Mouse (Mus musculus): ENCODE results near the gene Wfikkn2. TPM values are rescaled to one million over a fixed set of nuclear protein-coding genes. Genes with fewer than 3 reads are reported as not detected.

Wfikkn2 gene
- polyA plus RNA-seq, 1 experiment from 2014 or later, result not detected

GRCm38 (mm10) chr11:94243422-94244180, 2.2 kb downstream of the Wfikkn2 start:
- Histone ChIP-seq H3K79me2 (ENCODE audit: inconsistent target) (no peaks in the 10 kb centered on the region), H3K27ac (no peak overlapping the region), H3K36me3 (ENCODE audit: inconsistent target) (no peaks in the 10 kb centered on the region), H3K4me3 (ENCODE audit: inconsistent target) (no peak overlapping the region)
- 60% methylated on average over 15 of the region's 15 CpGs for WGBS (ENCODE audit: missing documents)

DNA sequence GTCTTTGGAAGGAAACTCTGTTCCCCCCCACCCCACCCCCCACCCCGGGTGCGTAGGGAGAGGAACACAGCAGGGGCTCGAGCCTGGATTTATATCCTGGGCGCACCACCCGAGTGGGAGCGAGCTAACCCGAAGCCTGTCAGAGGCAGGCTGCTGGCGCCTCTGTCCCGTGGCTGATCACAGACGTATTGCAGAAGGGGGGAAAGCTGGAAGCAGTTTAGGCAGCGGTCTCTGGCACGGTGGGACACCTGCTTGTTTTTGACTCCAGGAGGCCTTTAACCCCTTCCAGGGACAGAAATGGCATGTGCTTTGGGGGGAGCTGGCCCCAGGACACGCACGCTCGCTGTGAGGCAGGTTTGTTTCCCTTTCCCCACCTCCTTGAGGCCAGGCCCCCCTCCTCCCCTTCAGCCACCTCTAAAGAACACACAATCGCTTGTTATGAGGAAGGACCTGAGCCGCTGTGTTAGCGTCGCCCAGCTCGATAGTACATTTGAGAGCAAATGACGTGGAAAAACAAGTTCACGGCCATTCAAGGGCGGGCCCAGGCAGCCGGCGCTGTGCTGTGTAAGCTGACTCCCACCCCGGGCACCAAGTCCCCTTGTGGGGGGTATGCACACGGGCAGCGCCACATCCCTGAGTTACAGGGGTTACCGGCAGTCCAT, 2.9 kb downstream of the Wfikkn2 start:
- no peaks in the 10 kb centered on the region for H3K79me2 ChIP-seq (ENCODE audit: inconsistent target)
- H3K27ac ChIP-seq, result no peak overlapping the region
- no peak overlapping the region for H3K4me3 ChIP-seq (ENCODE audit: inconsistent target)
- H3K36me3 ChIP-seq (ENCODE audit: inconsistent target), result no peaks in the 10 kb centered on the region
- WGBS (ENCODE audit: missing documents), result 27% methylated on average over 28 of the region's 29 CpGs

DNA sequence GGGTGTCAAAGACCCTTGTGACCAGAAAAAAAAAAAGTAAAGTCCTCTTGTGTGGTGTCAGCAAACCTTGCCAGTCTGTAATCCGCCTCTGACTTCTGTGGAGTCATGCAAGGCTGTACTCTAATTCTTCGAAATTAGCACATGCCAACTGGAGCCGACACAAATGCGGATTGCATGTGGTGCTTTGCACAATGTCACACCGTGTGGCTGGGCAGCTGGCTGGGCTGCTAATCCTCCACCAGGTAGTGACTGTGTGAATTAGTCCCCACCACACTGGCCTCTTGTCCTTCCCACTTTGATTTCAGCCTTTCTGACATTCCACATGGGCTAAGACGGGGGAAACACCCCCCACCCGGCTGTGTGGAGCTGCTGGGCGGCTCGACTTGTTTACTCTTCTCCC, 6.1 kb downstream of the Wfikkn2 start:
- WGBS (ENCODE audit: missing documents), result 89% methylated on average over 9 of the region's 9 CpGs
- Histone ChIP-seq H3K4me3 (ENCODE audit: inconsistent target) (no peak overlapping the region), H3K36me3 (ENCODE audit: inconsistent target) (no peaks in the 10 kb centered on the region), H3K79me2 (ENCODE audit: inconsistent target) (no peaks in the 10 kb centered on the region), H3K27ac (no peak overlapping the region)

DNA sequence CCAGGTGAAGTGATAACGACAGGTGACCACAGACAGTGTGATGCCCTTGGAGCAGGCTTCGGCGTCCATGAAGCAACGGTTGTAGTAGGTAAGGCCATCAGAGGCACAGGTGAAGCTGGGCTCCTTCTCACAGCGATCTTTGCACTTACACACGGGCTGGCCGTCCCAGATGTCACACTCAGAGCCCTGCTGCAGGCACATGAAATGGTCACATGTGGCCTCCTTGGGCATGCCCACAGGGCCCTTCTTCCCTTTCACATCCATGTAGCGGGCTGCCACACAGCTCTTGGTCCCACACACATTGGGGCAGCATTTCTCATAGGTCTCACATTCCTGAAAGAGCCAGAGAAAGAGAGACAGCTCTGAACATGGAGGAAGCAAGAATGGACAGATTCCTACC, 7.0 kb downstream of the Wfikkn2 start:
- no peaks in the 10 kb centered on the region for H3K79me2 ChIP-seq (ENCODE audit: inconsistent target)
- no peaks in the 10 kb centered on the region for H3K36me3 ChIP-seq (ENCODE audit: inconsistent target)
- no peak overlapping the region for H3K4me3 ChIP-seq (ENCODE audit: inconsistent target)
- H3K27ac ChIP-seq, result no peak overlapping the region
- WGBS (ENCODE audit: missing documents), result 90% methylated on average over 8 of the region's 8 CpGs

DNA sequence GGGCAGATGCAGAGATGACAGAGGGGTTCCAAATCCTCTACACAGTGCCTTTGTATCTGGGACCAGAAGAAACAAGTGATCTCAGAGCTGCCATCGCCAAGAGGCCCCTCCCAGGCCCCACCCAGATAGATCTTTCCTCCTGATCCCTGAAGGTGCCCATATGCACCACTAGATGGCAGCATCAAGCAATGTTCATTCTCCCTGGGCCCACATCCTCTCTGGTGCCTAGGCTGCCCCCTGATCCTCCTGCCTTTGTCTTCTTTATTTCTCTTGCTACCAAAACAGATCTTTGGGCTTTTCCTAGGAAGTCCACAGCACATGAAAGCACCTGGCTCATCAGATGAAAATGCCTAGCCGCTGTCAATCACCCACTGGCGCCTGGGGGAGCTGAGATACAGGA, 9.7 kb downstream of the Wfikkn2 start:
- Histone ChIP-seq H3K4me3 (ENCODE audit: inconsistent target) (no peak overlapping the region), H3K36me3 (ENCODE audit: inconsistent target) (no peaks in the 10 kb centered on the region), H3K27ac (no peak overlapping the region), H3K79me2 (ENCODE audit: inconsistent target) (no peaks in the 10 kb centered on the region)
- WGBS (ENCODE audit: missing documents), result 69% methylated on average over 2 of the region's 3 CpGs

GRCm38 (mm10) chr11:94234857-94235256, 10.9 kb downstream of the Wfikkn2 start:
- H3K27ac ChIP-seq, result no peak overlapping the region
- H3K36me3 ChIP-seq (ENCODE audit: inconsistent target), result no peaks in the 10 kb centered on the region
- no peak overlapping the region for H3K4me3 ChIP-seq (ENCODE audit: inconsistent target)
- no peaks in the 10 kb centered on the region for H3K79me2 ChIP-seq (ENCODE audit: inconsistent target)
- 93% methylated on average over 8 of the region's 8 CpGs for WGBS (ENCODE audit: missing documents)

DNA sequence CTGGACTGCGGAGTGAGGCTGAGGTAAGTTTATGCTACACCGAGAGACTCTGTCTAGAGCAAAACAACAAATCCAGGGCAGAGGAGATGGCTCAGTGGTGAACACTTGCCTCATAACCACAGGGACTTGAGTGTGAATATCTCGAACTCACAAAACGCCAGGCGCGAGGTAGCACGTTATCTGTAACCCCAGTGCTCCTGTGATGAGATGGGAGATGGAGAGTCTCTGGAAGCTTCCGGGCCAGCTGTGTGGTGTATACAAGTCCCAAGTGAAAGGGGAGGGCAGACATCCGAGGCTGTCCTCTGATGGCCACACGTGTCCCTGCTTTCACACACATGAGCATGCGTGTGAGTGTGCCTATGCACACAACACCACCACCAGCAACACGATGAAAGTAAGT, 11.4 kb downstream of the Wfikkn2 start:
- Histone ChIP-seq H3K79me2 (ENCODE audit: inconsistent target) (no peaks in the 10 kb centered on the region), H3K27ac (no peak overlapping the region), H3K4me3 (ENCODE audit: inconsistent target) (no peak overlapping the region), H3K36me3 (ENCODE audit: inconsistent target) (no peaks in the 10 kb centered on the region)
- 88% methylated on average over 12 of the region's 12 CpGs for WGBS (ENCODE audit: missing documents)

GRCm38 (mm10) chr11:94233405-94233804, 12.4 kb downstream of the Wfikkn2 start:
- Histone ChIP-seq H3K79me2 (ENCODE audit: inconsistent target) (no peaks in the 10 kb centered on the region), H3K27ac (no peak overlapping the region), H3K36me3 (ENCODE audit: inconsistent target) (no peaks in the 10 kb centered on the region), H3K4me3 (ENCODE audit: inconsistent target) (no peak overlapping the region)
- WGBS (ENCODE audit: missing documents), result 89% methylated on average over 6 of the region's 6 CpGs

GRCm38 (mm10) chr11:94231821-94232552, 13.8 kb downstream of the Wfikkn2 start:
- Histone ChIP-seq H3K4me3 (ENCODE audit: inconsistent target) (no peak overlapping the region), H3K27ac (no peak overlapping the region), H3K36me3 (ENCODE audit: inconsistent target) (no peaks in the 10 kb centered on the region), H3K79me2 (ENCODE audit: inconsistent target) (no peaks in the 10 kb centered on the region)
- 87% methylated on average over 17 of the region's 19 CpGs for WGBS (ENCODE audit: missing documents)

- 92% methylated on average over 7 of the region's 8 CpGs for WGBS (ENCODE audit: missing documents)
- H3K79me2 ChIP-seq (ENCODE audit: inconsistent target), result no peaks in the 10 kb centered on the region
- H3K27ac ChIP-seq, result no peak overlapping the region
- H3K36me3 ChIP-seq (ENCODE audit: inconsistent target), result no peaks in the 10 kb centered on the region
- H3K4me3 ChIP-seq (ENCODE audit: inconsistent target), result no peak overlapping the region
Observed at GRCm38 (mm10) chr11:94230244-94230643, 15.6 kb downstream of the Wfikkn2 start.

DNA sequence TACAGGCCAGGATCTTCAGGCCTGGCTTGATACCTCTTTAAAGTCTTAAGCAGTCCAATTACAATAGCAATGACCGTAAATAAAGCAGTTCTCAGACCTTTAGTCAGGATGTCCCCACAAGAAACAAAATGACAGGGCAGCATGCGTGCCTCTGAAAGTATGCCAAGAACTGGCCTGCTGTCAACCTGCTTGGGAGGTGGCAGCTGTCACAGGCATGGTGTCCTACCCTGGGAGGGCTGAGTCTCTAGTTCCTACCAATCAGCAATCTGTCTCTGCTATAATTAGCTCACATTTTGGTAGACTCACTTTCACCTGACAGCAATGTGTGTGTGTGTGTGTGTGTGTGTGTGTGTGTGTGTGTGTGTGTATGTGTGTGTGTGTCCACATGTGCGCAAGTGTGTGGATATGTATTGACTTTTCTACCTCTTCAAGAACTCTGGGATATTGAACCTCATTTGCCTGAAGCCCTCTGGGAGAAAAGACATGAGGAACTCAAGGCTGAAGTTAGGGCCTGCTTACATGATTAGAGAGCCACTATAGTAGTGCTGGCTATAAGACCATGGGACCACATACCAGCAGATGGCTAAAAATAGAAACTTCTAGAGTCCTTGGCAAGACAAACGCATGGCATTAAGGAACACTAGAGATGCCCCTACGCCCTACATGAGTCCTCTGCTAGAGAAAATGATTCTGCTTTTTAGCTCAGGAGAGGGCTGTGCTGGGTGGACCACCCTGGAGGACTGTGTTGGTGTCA, 16.4 kb downstream of the Wfikkn2 start:
- H3K79me2 ChIP-seq (ENCODE audit: inconsistent target), result no peaks in the 10 kb centered on the region
- H3K36me3 ChIP-seq (ENCODE audit: inconsistent target), result no peaks in the 10 kb centered on the region
- WGBS (ENCODE audit: missing documents), result 90% methylated on average over 4 of the region's 5 CpGs
- no peak overlapping the region for H3K4me3 ChIP-seq (ENCODE audit: inconsistent target)
- no peak overlapping the region for H3K27ac ChIP-seq

- Histone ChIP-seq H3K79me2 (ENCODE audit: inconsistent target) (no peaks in the 10 kb centered on the region), H3K36me3 (ENCODE audit: inconsistent target) (no peaks in the 10 kb centered on the region), H3K27ac (no peak overlapping the region), H3K4me3 (ENCODE audit: inconsistent target) (no peak overlapping the region)
- 85% methylated on average over 9 of the region's 9 CpGs for WGBS (ENCODE audit: missing documents)
Observed at GRCm38 (mm10) chr11:94228416-94228815, 17.4 kb downstream of the Wfikkn2 start.

- WGBS (ENCODE audit: missing documents), result 20% methylated on average over 7 of the region's 7 CpGs
- H3K4me3 ChIP-seq (ENCODE audit: inconsistent target), result no peak overlapping the region
- no peaks in the 10 kb centered on the region for H3K36me3 ChIP-seq (ENCODE audit: inconsistent target)
- no peaks in the 10 kb centered on the region for H3K79me2 ChIP-seq (ENCODE audit: inconsistent target)
- H3K27ac ChIP-seq, result no peak overlapping the region
Observed at GRCm38 (mm10) chr11:94225985-94226384, 19.8 kb downstream of the Wfikkn2 start.

GRCm38 (mm10) chr11:94223531-94223930, 22.3 kb downstream of the Wfikkn2 start:
- no peak overlapping the region for H3K4me3 ChIP-seq (ENCODE audit: inconsistent target)
- no peak overlapping the region for H3K27ac ChIP-seq
- WGBS (ENCODE audit: missing documents), result 77% methylated on average over 9 of the region's 9 CpGs
- no peaks in the 10 kb centered on the region for H3K79me2 ChIP-seq (ENCODE audit: inconsistent target)
- no peaks in the 10 kb centered on the region for H3K36me3 ChIP-seq (ENCODE audit: inconsistent target)
